In genomic region chr12:100910731-100911130, GRCm38 (mm10) we compare ENCODE assay signal across 16 mouse cellular contexts. TPM values are rescaled to one million over a fixed set of nuclear protein-coding genes. Genes with fewer than 3 reads are reported as not detected.
DNase-seq lines count a peak whose midpoint lies in the region; ATAC-seq and TF ChIP-seq lines count a peak whose summit lies in the region.
"Had no signal": no experiment of that assay in that cellular context is flagged by ENCODE, and none has a peak within 500 bp of the region (broad histone marks: within the 10 kb centered on the region; RNA-seq: fewer than 3 reads in every experiment).

No protein-coding gene starts in this region.

- H3K4me3 ChIP-seq in thymus, adult 2 months (ENCODE audit: control insufficient read depth, insufficient read depth, low read length) = no peak overlapping the region
- H3K4me3 ChIP-seq: heart, embryonic 13.5 days; hindbrain, embryonic 13.5 days; limb, embryonic 12.5 days had no signal

- WGBS in thymus, adult 2 months = 91% methylated on average over 12 of the region's 12 CpGs

- peaks cover 17% of the 10 kb centered on the region for H3K4me1 ChIP-seq in thymus, adult 2 months (replicated peaks; ENCODE audit: control insufficient read depth, insufficient read depth, low read length)

- TF ChIP-seq CTCF in thymus, adult 2 months (IDR thresholded peaks at IDR 0.05; ENCODE audit: borderline replicate concordance, control insufficient read depth, extremely low read depth, insufficient read depth, low read length, poor library complexity) = no peak

- peak; percentile 79 for ATAC-seq in frontal cortex, adult (ENCODE audit: low TSS enrichment)
- no peak for ATAC-seq in granulocyte monocyte progenitor cell, adult 5-6 weeks (replicated peaks; ENCODE audit: poor library complexity, severe bottlenecking)
- ATAC-seq: lung, postnatal 0 days had no signal

- TF ChIP-seq POLR2A in thymus, adult 2 months (IDR thresholded peaks at IDR 0.05; ENCODE audit: control insufficient read depth, extremely low read depth, insufficient read depth, low read length, poor library complexity) = no peak

- H3K27me3 ChIP-seq in thymus, adult 2 months (ENCODE audit: control insufficient read depth, insufficient read depth, low read length) = no peaks in the 10 kb centered on the region; the same call in 1 of the 2 replicates

- no peak overlapping the region for H3K27ac ChIP-seq in thymus, adult 2 months (ENCODE audit: control insufficient read depth, insufficient read depth, low read length)
- H3K27ac ChIP-seq: heart, embryonic 13.5 days; hindbrain, embryonic 13.5 days; limb, embryonic 12.5 days had no signal

- peaks cover 25% of the 10 kb centered on the region for H3K36me3 ChIP-seq in thymus, adult 2 months (ENCODE audit: control insufficient read depth, insufficient read depth, low read length)
- H3K36me3 ChIP-seq: heart, embryonic 13.5 days; limb, embryonic 12.5 days had no signal

- DNase-seq in frontal cortex, postnatal 14 days (ENCODE audit: low spot score in 2 of 2) = no peak
- peak; percentile 76 for DNase-seq in right cerebral cortex, adult 18-20 months
- DNase-seq in right cerebral cortex, postnatal 4 days = no peak
- peak; percentile 48 to 61 for DNase-seq in frontal cortex, postnatal 36 days (ENCODE audit: low spot score in 2 of 2)
- DNase-seq in telencephalon, adult 2 months (ENCODE audit: low read depth, low spot score) = peak; percentile 48
- DNase-seq in thymus, adult 2 months = no peak
- DNase-seq: gastrocnemius, postnatal 14 days; kidney, adult 18-20 months; kidney, postnatal 4 days; thymus, postnatal 25 days had no signal

RNA-seq across cellular contexts. Expression of gene Gpr68, which starts 2.7 kb away (rescaled TPM):
- polyA plus RNA-seq in thymus, adult 2 months (2012; rRNA removed) = 21.8 and 25.2 TPM in 2 replicates
- total RNA-seq in granulocyte monocyte progenitor cell, adult 5-6 weeks (2014; fragmentation: Nextera tagmentation) = 0.23 and 1.6 TPM in 2 replicates
- 0.47 TPM in 1 of 2 replicates, not detected in the other for total RNA-seq in granulocyte monocyte progenitor cell, adult 5-6 weeks (2017)

Comparison
In these comparisons a context has a peak if more than half of its experiments do, and no peak if none do; other contexts are left out.
1. DNase-seq: peak in right cerebral cortex, adult 18-20 months (single experiment), frontal cortex, postnatal 36 days (2 of 2) and telencephalon, adult 2 months (single experiment); none in frontal cortex, postnatal 14 days (0 of 2), right cerebral cortex, postnatal 4 days (single experiment) and thymus, adult 2 months (single experiment).